Mouse (Mus musculus) gastrocnemius, postnatal 25 days (tissue): ENCODE data around the gene Snrpb2. TPM values are rescaled to one million over a fixed set of nuclear protein-coding genes. Genes with fewer than 3 reads are reported as not detected.

Source experiments
- DNase-seq: peaks from one replicate; pipeline ENCODE4 v3.0.0; 2022
- total RNA-seq, 2 experiments: library from RNA; stranded (reverse); gene quantifications; 1 replicate in 1 of 2; 2 replicates in 1 of 2; pipeline ENCODE4 v1.2.3; 2021

Snrpb2 gene
- total RNA-seq, 2 experiments from 2014 or later, result 16.5 to 19.1 TPM

- DNase-seq, result no peak
These were observed 30.9 kb downstream of the Snrpb2 start for GRCm38 (mm10) chr2:143093726-143094125.

- DNase-seq, result no peak
These were observed 31.9 kb downstream of the Snrpb2 start for GRCm38 (mm10) chr2:143094761-143095160.

- DNase-seq, result no peak
These were observed 34.3 kb downstream of the Snrpb2 start for GRCm38 (mm10) chr2:143097170-143097569.

GRCm38 (mm10) chr2:143113859-143114258 lies 51.0 kb downstream of the Snrpb2 start:
- no peak for DNase-seq

GRCm38 (mm10) chr2:143114716-143115115 lies 51.9 kb downstream of the Snrpb2 start:
- no peak for DNase-seq

GRCm38 (mm10) chr2:143117453-143117852 lies 54.6 kb downstream of the Snrpb2 start:
- DNase-seq, result no peak

GRCm38 (mm10) chr2:143118221-143118620 lies 55.4 kb downstream of the Snrpb2 start:
- DNase-seq, result no peak

Other genes starting within 250 kb of the Snrpb2 start
- 10 to 100 TPM; 24.1 to 32.0 TPM for gene Kif16b, start 161.5 kb upstream of the Snrpb2 start, total RNA-seq
- gene Otor, start 15.4 kb downstream of the Snrpb2 start, total RNA-seq, result not detected